Mouse (Mus musculus) right cerebral cortex, postnatal 14 days (tissue): Measurements from ENCODE around the gene Drd1.

Source experiments
- DNase-seq: peaks from one replicate; pipeline ENCODE4 v3.0.0; 2022

Gene Drd1

GRCm38 (mm10) chr13:54055448-54055861 lies at the start of gene Drd1:
TSS of gene Drd1 (minus strand) at chr13:54055705.
- peak; percentile 78 for DNase-seq

- no peak for DNase-seq
Measured at GRCm38 (mm10) chr13:54103866-54104265, 48.4 kb upstream of the Drd1 start.

- DNase-seq: no peak
Measured at GRCm38 (mm10) chr13:54103271-54103670, 47.8 kb upstream of the Drd1 start.

GRCm38 (mm10) chr13:54102061-54102460 lies 46.6 kb upstream of the Drd1 start:
- no peak for DNase-seq

GRCm38 (mm10) chr13:54101031-54101820 lies 45.7 kb upstream of the Drd1 start:
- DNase-seq: no peak

- no peak for DNase-seq
Measured at GRCm38 (mm10) chr13:54097797-54098196, 42.3 kb upstream of the Drd1 start.

- DNase-seq: no peak
Measured at GRCm38 (mm10) chr13:54097227-54097626, 41.7 kb upstream of the Drd1 start.

GRCm38 (mm10) chr13:54095721-54096120 lies 40.2 kb upstream of the Drd1 start:
- no peak for DNase-seq

GRCm38 (mm10) chr13:54094963-54095362 lies 39.5 kb upstream of the Drd1 start:
- no peak for DNase-seq

- DNase-seq: no peak
Measured at GRCm38 (mm10) chr13:54094349-54094748, 38.8 kb upstream of the Drd1 start.

GRCm38 (mm10) chr13:54091719-54092118 lies 36.2 kb upstream of the Drd1 start:
- no peak for DNase-seq

- DNase-seq: no peak
Measured at GRCm38 (mm10) chr13:54085266-54085665, 29.8 kb upstream of the Drd1 start.

GRCm38 (mm10) chr13:54084826-54085225 lies 29.3 kb upstream of the Drd1 start:
- no peak for DNase-seq

GRCm38 (mm10) chr13:54084178-54084577 lies 28.7 kb upstream of the Drd1 start:
- DNase-seq: no peak

GRCm38 (mm10) chr13:54082946-54083345 lies 27.4 kb upstream of the Drd1 start:
- no peak for DNase-seq

- no peak for DNase-seq
Measured at GRCm38 (mm10) chr13:54080785-54081184, 25.3 kb upstream of the Drd1 start.

GRCm38 (mm10) chr13:54079782-54080759 lies 24.6 kb upstream of the Drd1 start:
- DNase-seq: no peak

- DNase-seq: no peak
Measured at GRCm38 (mm10) chr13:54077470-54078174, 22.1 kb upstream of the Drd1 start.

- no peak for DNase-seq
Measured at GRCm38 (mm10) chr13:54076762-54077460, 21.4 kb upstream of the Drd1 start.

- DNase-seq: no peak
Measured at GRCm38 (mm10) chr13:54076051-54076450, 20.5 kb upstream of the Drd1 start.

- DNase-seq: no peak
Measured at GRCm38 (mm10) chr13:54075416-54075815, 19.9 kb upstream of the Drd1 start.

- DNase-seq: no peak
Measured at GRCm38 (mm10) chr13:54073491-54073890, 18.0 kb upstream of the Drd1 start.
